Mouse (Mus musculus) v-Abl transformed pro-B cells (cell line): ENCODE measurements around the gene Sbk1.
"Not testable (repeated sequence)": the region's sequence is repeated elsewhere in the genome, so short reads cannot be mapped to it uniquely, and the experiment has no call there.

ENCODE experiments used
- in situ Hi-C, 2 experiments: fragments of 400-800 bp; cut with MboI; formaldehyde crosslinking; loops; one replicate each; pipeline ENCODE4 v1.15.1; 2025; ENCODE audit not compliant: unreplicated experiment in 2 of 2

Gene Sbk1

GRCm38 (mm10) chr7:126285293-126286211, 13.1 kb downstream of the Sbk1 start:
- in situ Hi-C loops, result no loop called here

DNA sequence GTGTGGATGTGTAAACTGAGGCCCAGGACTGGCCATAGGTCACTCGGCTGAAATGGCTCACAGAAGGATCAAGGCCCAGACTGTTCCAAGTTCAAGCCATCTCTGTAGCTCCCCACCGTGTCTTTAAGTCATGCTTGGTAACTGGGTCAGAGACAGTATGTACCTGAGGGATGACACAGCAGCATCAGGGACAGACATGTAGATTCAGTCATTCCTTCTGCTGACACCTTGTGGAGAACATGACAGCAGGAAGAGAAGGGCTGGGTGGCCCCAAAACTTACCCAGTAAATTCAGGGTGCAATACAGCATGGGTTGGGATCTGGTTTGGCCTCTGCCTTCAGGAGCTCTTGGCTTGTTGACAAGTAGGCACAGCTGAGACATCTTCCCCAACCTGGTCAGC, 13.9 kb downstream of the Sbk1 start:
- in situ Hi-C loops, result no loop called here

DNA sequence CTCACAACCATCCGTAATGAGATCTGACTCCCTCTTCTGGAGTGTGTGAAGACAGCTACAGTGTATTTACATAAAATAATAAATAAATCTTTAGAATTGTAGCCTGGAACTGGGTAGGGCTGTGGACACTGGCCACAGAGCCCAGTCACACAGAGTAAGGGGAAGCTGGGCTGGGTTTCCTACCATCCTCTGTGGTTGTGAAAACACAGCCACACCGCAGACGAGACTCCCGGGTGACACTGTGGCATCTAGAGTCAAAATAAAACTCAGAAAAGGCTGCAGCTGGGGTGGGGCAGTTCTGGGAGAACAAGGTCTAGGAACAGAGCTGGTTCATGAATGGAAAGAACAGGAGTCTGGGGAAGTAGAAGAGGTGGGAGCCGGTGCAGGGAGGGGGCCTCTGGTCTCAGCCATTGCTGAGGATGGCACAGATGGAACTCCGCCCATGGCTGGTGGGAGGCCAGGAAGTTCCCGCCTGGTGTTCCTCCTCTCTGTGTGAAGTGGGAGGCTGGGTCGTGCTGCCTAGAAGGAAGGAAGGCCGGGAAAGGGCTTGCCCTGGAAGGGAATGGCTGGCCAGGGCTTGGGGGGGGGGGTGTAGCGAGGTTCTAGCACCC, 15.2 kb downstream of the Sbk1 start:
- in situ Hi-C loops, result no loop called here

GRCm38 (mm10) chr7:126288104-126288497, 15.7 kb downstream of the Sbk1 start:
- in situ Hi-C loops, result no loop called here

- in situ Hi-C loops, result no loop called here
These were observed 16.2 kb downstream of the Sbk1 start for GRCm38 (mm10) chr7:126288571-126289091.

DNA sequence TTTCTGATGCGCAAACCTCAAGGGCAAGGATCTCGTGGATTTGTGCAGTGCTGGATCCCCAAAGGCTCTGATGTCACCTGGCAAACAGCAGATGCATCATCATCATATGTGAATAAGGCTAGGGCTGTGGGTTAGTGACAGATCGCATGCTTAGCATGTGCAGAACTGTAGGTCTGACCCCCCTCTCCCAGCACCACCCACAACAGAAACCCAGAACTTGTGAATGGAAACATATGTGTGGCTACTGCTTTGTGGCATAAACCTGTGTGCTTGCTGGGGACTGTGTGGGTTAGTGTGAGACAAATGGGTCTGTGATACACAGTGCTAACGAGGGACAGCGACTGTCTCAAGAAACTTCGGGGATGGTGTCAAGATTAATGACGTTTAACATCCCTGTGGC, 17.0 kb downstream of the Sbk1 start:
- in situ Hi-C loops, result no loop called here

DNA sequence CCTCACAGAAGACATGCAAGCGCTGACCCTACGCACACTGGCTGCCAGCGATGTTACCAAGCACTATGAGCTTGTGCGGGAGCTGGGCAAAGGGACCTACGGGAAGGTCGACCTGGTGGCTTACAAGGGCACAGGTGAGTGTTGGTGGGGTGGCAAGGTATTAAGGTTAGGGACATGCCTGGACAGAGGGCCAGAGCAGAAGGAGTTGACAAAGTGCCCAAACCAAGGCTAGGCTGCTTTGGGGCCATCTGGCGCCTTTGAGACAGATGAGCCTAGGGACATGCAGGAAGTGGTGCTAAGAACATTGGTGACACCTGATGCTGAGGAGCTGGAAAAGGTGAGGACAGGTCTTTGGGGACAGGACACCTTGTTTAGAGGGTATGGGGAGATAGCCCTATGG, 17.5 kb downstream of the Sbk1 start:
- in situ Hi-C loops, result no loop called here

GRCm38 (mm10) chr7:126291681-126292545, 19.5 kb downstream of the Sbk1 start:
- in situ Hi-C loops, result no loop called here

DNA sequence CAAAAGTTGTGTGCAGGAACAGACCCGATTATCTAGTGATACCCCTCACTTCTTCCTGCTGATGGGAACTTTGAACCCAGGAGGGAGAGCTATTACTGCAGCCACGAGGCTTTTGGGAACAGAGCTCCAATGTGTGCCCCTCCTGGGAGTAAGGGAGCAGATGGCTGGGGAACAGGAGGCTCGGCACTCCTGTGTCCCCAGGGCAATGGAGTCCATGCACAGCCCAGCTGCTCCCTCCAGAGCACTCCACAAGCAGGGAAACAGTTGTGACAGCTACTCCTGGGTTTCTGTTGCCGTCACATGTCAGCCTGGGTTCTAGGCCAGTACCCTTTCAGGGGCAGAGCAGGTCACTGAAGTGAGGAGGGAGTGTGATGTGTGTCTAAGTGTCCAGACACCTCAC, 20.7 kb downstream of the Sbk1 start:
- in situ Hi-C loops, result no loop called here

GRCm38 (mm10) chr7:126297579-126298460, 25.4 kb downstream of the Sbk1 start:
- in situ Hi-C loops, result no loop called here

DNA sequence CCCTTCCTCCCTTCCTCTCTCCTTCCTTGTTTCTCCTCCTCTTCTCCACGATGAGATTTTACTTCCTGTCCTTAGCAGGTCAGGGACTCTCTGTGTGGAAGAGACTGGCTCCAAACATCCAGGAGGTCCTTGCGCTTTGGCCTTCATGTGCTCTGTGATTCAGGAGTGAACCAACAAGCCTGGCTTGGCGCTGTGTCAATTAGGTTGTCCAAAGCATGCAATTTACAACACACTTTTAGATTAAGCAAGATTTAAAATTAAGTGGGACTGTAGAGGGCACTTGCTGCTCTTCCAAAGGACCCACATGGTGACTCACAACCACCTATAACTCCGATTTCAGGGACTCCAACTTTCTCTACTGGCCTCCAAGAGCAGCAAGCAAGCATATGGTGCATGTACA, 26.4 kb downstream of the Sbk1 start:
- in situ Hi-C loops, result no loop called here

DNA sequence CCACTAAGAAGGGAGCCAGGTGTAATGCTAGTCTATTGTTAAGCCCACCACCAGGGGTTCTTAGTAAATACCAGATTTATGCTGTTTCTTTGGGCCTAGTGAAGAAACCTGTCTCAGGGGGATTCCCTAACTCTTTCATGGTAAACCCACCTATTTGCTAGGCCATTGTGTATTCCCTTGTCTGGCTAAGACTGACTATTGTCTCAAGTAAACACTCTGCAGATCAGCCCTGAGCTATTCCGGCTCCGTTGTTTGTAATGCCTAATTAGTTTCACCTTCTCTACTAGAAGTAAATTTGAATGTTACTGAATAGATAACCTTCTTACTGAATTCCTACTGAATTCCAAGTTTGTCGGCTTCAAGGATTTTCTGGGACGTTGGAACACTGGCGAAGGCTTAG, 29.4 kb downstream of the Sbk1 start:
- in situ Hi-C loops, result loop anchor here (5.0 to 10.0 kb wide), 2 partner anchors 40 to 477 kb away; no protein-coding TSS in a partner anchor

DNA sequence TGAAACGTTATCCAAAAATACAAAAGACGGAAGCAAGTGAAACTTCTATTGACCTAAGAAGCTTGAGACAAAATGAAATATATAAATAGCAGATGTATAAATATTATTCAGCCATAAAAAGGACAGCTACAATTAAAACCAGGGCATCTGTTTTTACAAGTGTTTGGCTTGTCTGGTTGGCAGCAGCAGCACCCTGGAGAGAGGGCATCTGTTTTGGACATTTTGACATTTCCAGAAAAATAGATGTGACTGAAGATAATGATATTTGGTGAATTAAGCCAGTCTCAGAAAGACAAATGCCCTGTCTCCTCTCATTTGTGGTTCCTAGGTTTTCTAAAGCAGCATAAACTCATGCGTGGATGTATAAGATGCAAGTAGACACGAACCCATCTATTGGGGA, 39.4 kb downstream of the Sbk1 start:
- in situ Hi-C loops, result no loop called here

DNA sequence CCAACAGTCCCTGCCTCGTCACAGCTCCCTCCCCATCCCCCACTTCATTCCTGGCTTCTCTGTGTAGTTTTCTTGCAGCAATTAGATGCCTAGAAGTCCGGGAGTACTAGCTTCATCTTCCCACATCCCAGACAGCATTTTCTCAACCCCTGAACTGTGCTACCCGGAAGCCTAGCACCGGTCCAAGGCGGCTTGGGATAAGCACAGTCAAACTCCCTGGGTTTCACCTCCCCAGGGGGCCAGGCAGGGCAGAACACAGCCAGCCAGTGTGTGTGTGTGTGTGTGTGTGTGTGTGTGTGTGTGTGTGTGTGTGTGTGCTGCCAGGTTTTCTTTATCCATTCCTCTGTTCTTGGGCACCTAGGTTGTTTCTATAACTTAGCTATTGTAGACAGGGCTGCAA, 40.9 kb downstream of the Sbk1 start:
- in situ Hi-C loops, result no loop called here

- in situ Hi-C loops, result no loop called here
These were observed 41.9 kb downstream of the Sbk1 start for GRCm38 (mm10) chr7:126314273-126314672.

DNA sequence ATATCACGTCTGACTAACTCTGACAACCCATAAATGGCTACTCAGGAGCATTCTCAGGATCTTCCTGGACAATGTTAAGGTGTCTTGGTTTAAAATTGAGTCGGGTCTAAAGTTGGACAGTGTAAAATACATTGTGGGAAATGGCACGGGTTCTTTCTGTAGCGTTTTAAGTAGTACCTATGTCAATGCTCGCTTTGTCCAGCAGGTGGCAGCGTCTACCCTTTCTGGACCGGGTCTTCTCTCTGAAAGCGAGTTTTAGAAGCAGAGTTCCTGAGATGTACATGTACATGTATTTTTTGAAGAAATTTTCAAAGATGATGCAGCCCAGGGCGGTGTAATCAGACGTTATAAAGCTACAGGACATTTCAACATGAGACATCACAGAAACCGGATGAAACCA, 51.3 kb downstream of the Sbk1 start:
- in situ Hi-C loops, result loop anchor here (5.0 kb wide), 3 partner anchors 54 to 209 kb away; partner anchors contain the start of gene Spns1 (in 2 of the 2)

DNA sequence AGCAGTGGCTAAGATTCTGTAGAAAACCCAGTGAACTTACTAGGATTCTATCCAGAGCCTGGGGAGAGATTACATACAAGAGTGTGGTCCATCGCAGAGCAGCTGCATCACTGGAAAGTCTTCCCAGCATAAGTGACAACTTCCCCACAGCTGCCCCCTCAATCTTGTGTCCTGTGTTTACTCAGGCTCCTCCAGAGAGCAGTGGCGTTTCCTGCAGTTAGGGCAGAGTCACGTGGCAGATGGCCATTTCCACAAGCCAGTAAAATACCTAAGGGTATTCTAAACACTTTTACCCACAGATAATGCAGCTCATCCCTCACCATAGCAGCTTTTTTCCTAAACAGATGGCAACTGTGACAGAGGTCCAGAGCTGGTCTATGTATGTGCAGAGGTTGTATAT, 52.4 kb downstream of the Sbk1 start:
- in situ Hi-C loops, result loop anchor here (5.0 kb wide), 3 partner anchors 53 to 208 kb away; partner anchors contain the start of gene Spns1 (in 2 of the 2)

- in situ Hi-C loops, result not testable (repeated sequence)
These were observed 53.3 kb downstream of the Sbk1 start for GRCm38 (mm10) chr7:126325576-126326273.

DNA sequence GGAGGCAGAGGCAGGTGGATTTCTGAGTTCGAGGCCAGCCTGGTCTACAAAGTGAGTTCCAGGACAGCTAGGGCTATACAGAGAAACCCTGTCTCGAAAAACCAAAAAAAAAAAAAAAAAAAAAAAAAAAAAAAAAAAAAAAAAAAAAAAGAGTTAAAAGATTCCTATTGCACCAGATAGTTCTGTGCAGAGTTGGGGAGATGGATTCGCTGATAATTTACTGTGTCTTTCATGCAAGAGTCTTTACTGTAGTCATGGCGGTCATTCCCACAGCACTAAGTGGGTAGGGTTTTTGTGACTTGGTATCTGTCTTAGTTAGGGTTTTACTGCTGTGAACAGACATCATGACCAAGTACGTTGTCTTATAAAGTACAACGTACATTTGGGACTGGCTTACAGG, 56.4 kb downstream of the Sbk1 start:
- in situ Hi-C loops, result not testable (repeated sequence)
